Mouse (Mus musculus) neural tube, embryonic 11.5 days (tissue): ENCODE data around the gene Ankrd12. TPM values are rescaled to one million over a fixed set of nuclear protein-coding genes. Genes with fewer than 3 reads are reported as not detected.

Experiments
- ATAC-seq: fragments of 200-750 bp; cut with Nextera tagmentation; 2 replicates; pipeline ENCODE4 v1.8.0; 2017; ENCODE audit warnings: moderate number of reproducible peaks, mild to moderate bottlenecking, moderate TSS enrichment, moderate library complexity; ENCODE audit not compliant: insufficient read depth, low FRiP score, low TSS enrichment
- DNase-seq: peaks from one replicate; pipeline ENCODE4 v3.0.0-alpha.2; 2015; ENCODE audit warnings: low spot score
- H3K27ac ChIP-seq: fragments of 300-500 bp; sonication (generic); 2 replicates; pipeline ENCODE4 v1.5.1; 2014; ENCODE audit warnings: low read depth, mild to moderate bottlenecking, low read length
- H3K27me3 ChIP-seq: fragments of 300-500 bp; sonication (generic); 2 replicates; pipeline ENCODE4 v1.6.1; 2014; ENCODE audit warnings: mild to moderate bottlenecking, low read length, mixed read lengths; ENCODE audit not compliant: control insufficient read depth, insufficient read depth
- H3K36me3 ChIP-seq: fragments of 300-500 bp; sonication (generic); 2 replicates; pipeline ENCODE4 v1.6.1; 2014; ENCODE audit warnings: mild to moderate bottlenecking, low read length, moderate library complexity, mixed read lengths; ENCODE audit not compliant: control insufficient read depth, insufficient read depth
- H3K4me1 ChIP-seq: fragments of 300-500 bp; sonication (generic); 2 replicates; pipeline ENCODE4 v1.6.1; 2014; ENCODE audit warnings: low read length, mixed read lengths; ENCODE audit not compliant: control insufficient read depth, insufficient read depth
- H3K4me2 ChIP-seq: fragments of 300-500 bp; sonication (generic); 2 replicates; pipeline ENCODE4 v1.6.1; 2014; ENCODE audit warnings: low read depth, mild to moderate bottlenecking, moderate library complexity
- H3K4me3 ChIP-seq: fragments of 300-500 bp; sonication (generic); 2 replicates; pipeline ENCODE4 v1.5.1; 2014; ENCODE audit warnings: low read depth, low read length
- H3K9ac ChIP-seq: fragments of 300-500 bp; sonication (generic); 2 replicates; pipeline ENCODE4 v1.6.1; 2014; ENCODE audit warnings: mild to moderate bottlenecking, low read length
- H3K9me3 ChIP-seq: fragments of 300-500 bp; sonication (generic); 2 replicates; pipeline ENCODE4 v1.6.1; 2016; ENCODE audit warnings: low read length; ENCODE audit not compliant: control insufficient read depth
- WGBS: fragments of 180-500 bp; shearing (Covaris S2); extraction: QIAGEN DNeasy Blood & Tissue Kit; methylation state at CpG from one replicate; pipeline ENCODE4 v1.1.7; 2014; 5-methylcytosine and 5-hydroxymethylcytosine counted together
- polyA plus RNA-seq: library from polyadenylated mRNA; unstranded; fragments of >200 nt; fragmentation: Nextera tagmentation; extraction: Ambion mirVana; gene quantifications from 2 replicates; pipeline ENCODE4 v1.2.1, GENCODE M21; 2014

Ankrd12 gene
- polyA plus RNA-seq, 1 experiment from 2014 or later: 33.2 TPM

DNA sequence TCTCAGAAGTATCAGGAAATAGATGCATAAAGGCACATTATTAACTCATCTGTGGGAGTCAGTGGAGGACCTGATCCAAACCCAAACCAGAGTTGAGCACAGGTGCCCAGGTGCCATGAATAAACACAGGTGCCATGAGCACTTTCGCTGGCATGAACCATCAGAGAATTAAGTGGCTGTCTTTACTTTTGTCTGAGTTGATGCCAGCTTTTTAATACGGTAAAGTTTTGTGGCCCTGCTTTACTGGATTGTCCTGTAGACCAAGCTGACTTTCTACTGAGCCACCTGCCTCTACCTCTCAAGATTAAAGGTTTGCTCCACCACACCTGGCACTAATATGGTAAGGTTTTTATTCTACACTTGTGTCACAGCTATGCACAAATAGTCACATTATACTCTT is 15.2 kb upstream of the Ankrd12 start:
- 97% methylated on average over 2 of the region's 2 CpGs for WGBS
- H3K36me3 ChIP-seq: peaks cover 4% of the 10 kb centered on the region
- ATAC-seq: no peak
- DNase-seq: no peak
- H3K27ac ChIP-seq: no peak overlapping the region
- H3K27me3 ChIP-seq: no peaks in the 10 kb centered on the region
- no peaks in the 10 kb centered on the region for H3K9me3 ChIP-seq
- H3K4me1 ChIP-seq: no peaks in the 10 kb centered on the region
- no peak overlapping the region for H3K4me2 ChIP-seq
- no peak overlapping the region for H3K9ac ChIP-seq
- no peak overlapping the region for H3K4me3 ChIP-seq

GRCm38 (mm10) chr17:66091392-66091791 is 14.5 kb upstream of the Ankrd12 start:
- Histone ChIP-seq H3K9ac (no peak overlapping the region), H3K9me3 (no peaks in the 10 kb centered on the region), H3K27me3 (no peaks in the 10 kb centered on the region), H3K4me3 (no peak overlapping the region), H3K4me1 (no peaks in the 10 kb centered on the region), H3K4me2 (no peak overlapping the region), H3K36me3 (peaks cover 4% of the 10 kb centered on the region), H3K27ac (no peak overlapping the region)
- 91% methylated on average over 2 of the region's 2 CpGs for WGBS
- DNase-seq (no peak), ATAC-seq (no peak)

DNA sequence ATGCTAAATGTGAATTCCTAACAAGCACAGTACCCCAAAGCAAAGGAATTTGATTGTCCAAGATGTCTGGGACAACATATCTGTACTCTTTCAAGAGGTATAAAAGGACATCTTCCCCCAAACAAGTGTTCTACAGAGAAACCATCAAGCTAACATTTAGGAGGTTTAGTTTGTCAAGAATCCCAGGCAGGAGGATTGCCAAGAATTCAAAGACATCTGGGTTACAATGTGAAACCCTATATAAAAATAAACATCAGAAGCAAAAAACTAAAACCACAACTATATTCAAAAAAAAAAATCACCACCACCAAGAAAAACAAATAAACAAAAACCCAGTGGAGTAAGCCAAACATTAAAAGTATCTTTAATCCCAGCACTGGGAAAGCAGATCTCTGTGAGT is 13.4 kb upstream of the Ankrd12 start:
- no peak overlapping the region for H3K9ac ChIP-seq
- no peaks in the 10 kb centered on the region for H3K4me1 ChIP-seq
- no peaks in the 10 kb centered on the region for H3K9me3 ChIP-seq
- no peak overlapping the region for H3K27ac ChIP-seq
- ATAC-seq (no peak), DNase-seq (no peak)
- no peaks in the 10 kb centered on the region for H3K27me3 ChIP-seq
- H3K4me3 ChIP-seq: no peak overlapping the region
- H3K4me2 ChIP-seq: no peak overlapping the region
- H3K36me3 ChIP-seq: peaks cover 4% of the 10 kb centered on the region

GRCm38 (mm10) chr17:66085038-66085437 is 8.1 kb upstream of the Ankrd12 start:
- H3K4me2 ChIP-seq: no peak overlapping the region
- no peak overlapping the region for H3K27ac ChIP-seq
- no peaks in the 10 kb centered on the region for H3K9me3 ChIP-seq
- peaks cover 2% of the 10 kb centered on the region; the same call in 1 of the 2 replicates for H3K36me3 ChIP-seq
- no peak overlapping the region for H3K9ac ChIP-seq
- H3K27me3 ChIP-seq: no peaks in the 10 kb centered on the region
- 93% methylated on average over 1 of the region's 1 CpGs for WGBS
- DNase-seq (no peak), ATAC-seq (no peak)
- no peaks in the 10 kb centered on the region for H3K4me1 ChIP-seq
- H3K4me3 ChIP-seq: no peak overlapping the region

DNA sequence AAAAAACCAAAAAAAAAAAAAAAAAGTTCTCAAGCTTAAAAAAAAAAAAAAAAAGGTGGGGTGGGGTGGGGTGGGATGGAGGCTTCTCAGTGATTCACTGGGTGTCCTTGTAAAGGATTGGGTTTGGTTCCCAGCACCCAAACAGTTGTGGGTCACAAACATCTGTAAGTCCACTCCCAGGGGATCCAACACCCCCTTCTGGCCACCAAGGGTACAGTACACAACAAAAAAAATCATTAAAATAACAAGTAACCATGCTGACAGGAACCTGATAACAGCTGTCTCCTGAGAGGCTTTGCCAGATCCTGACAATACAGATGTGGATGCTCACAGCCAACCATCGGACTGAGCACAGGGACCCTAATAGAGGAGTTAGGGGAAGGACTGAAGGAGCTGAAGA is 7.6 kb upstream of the Ankrd12 start:
- DNase-seq (no peak), ATAC-seq (no peak)
- Histone ChIP-seq H3K9me3 (no peaks in the 10 kb centered on the region), H3K9ac (no peak overlapping the region), H3K27me3 (no peaks in the 10 kb centered on the region), H3K4me2 (no peak overlapping the region), H3K4me3 (no peak overlapping the region), H3K4me1 (no peaks in the 10 kb centered on the region), H3K27ac (no peak overlapping the region), H3K36me3 (peaks cover 2% of the 10 kb centered on the region; the same call in 1 of the 2 replicates)
- WGBS: 86% methylated on average over 1 of the region's 1 CpGs

- H3K27ac ChIP-seq: peak overlapping the region; percentile 89
- ATAC-seq (peak; percentile 59; the same call in 1 of the 2 replicates), DNase-seq (no peak)
- peak overlapping the region; percentile 96 for H3K4me3 ChIP-seq
- peaks cover 3% of the 10 kb centered on the region; the same call in 1 of the 2 replicates for H3K36me3 ChIP-seq
- peak overlapping the region; percentile 81 for H3K4me2 ChIP-seq
- H3K9me3 ChIP-seq: no peaks in the 10 kb centered on the region
- H3K9ac ChIP-seq: peak overlapping the region; percentile 76
- H3K4me1 ChIP-seq: peaks cover 11% of the 10 kb centered on the region; the same call in 1 of the 2 replicates
- H3K27me3 ChIP-seq: no peaks in the 10 kb centered on the region
- WGBS: under 1% methylated on average over 23 of the region's 23 CpGs
These were observed 555 bp upstream of the Ankrd12 start for GRCm38 (mm10) chr17:66077437-66077850.

- Histone ChIP-seq H3K4me1 (peaks cover 11% of the 10 kb centered on the region; the same call in 1 of the 2 replicates), H3K27ac (peak overlapping the region; percentile 89), H3K27me3 (no peaks in the 10 kb centered on the region), H3K4me2 (peak overlapping the region; percentile 81), H3K36me3 (peaks cover 3% of the 10 kb centered on the region; the same call in 1 of the 2 replicates), H3K9me3 (no peaks in the 10 kb centered on the region), H3K4me3 (peak overlapping the region; percentile 96), H3K9ac (peak overlapping the region; percentile 76)
- WGBS: under 1% methylated on average over 76 of the region's 95 CpGs
- peak; percentile 82 for ATAC-seq
- DNase-seq: no peak
These were observed 538 bp downstream of the Ankrd12 start for GRCm38 (mm10) chr17:66076174-66076927.

DNA sequence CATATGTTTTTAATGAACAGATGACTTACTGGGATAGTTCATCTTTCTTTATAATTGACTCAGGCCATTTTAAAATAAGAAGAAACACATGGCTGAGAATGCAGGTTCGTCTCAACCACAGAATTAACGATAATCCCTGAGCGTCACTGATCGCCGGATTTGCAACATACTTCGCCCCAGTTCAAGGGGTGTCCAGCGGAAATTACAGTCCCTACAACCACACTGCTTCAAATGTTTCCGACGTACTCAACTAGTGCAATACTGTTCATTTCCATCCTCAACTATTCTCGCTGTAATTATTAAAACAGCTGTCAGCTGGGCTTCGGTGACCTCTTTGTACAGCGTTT is 1.1 kb downstream of the Ankrd12 start:
- Histone ChIP-seq H3K9ac (peak overlapping the region; percentile 76), H3K4me3 (peak overlapping the region; percentile 96), H3K27me3 (no peaks in the 10 kb centered on the region), H3K9me3 (no peaks in the 10 kb centered on the region), H3K4me1 (peaks cover 11% of the 10 kb centered on the region; the same call in 1 of the 2 replicates), H3K4me2 (peak overlapping the region; percentile 81), H3K36me3 (peaks cover 3% of the 10 kb centered on the region; the same call in 1 of the 2 replicates), H3K27ac (no peak overlapping the region)
- DNase-seq: peak; percentile 12
- no peak for ATAC-seq
- 10% methylated on average over 12 of the region's 12 CpGs for WGBS

- Histone ChIP-seq H3K27ac (no peak overlapping the region), H3K9me3 (no peaks in the 10 kb centered on the region), H3K9ac (no peak overlapping the region), H3K27me3 (no peaks in the 10 kb centered on the region), H3K4me1 (peaks cover 11% of the 10 kb centered on the region; the same call in 1 of the 2 replicates), H3K4me2 (no peak overlapping the region), H3K36me3 (no peaks in the 10 kb centered on the region), H3K4me3 (no peak overlapping the region)
- no peak for DNase-seq
- no peak for ATAC-seq
- 88% methylated on average over 7 of the region's 7 CpGs for WGBS
These were observed 2.9 kb downstream of the Ankrd12 start for GRCm38 (mm10) chr17:66073971-66074370.
